Mouse (Mus musculus) intestine, embryonic 14.5 days (tissue): ENCODE measurements around the gene Tmem86a. TPM values are rescaled to one million over a fixed set of nuclear protein-coding genes. Genes with fewer than 3 reads are reported as not detected.

Experiments used
- ATAC-seq: fragments of 200-750 bp; cut with Nextera tagmentation; replicated peaks from 2 replicates; pipeline ENCODE4 v1.8.0; 2017; ENCODE audit warnings: low read depth, moderate number of reproducible peaks, moderate TSS enrichment, moderate library complexity; ENCODE audit not compliant: low FRiP score, low TSS enrichment
- DNase-seq: peaks from one replicate; pipeline ENCODE4 v3.0.0-alpha.2; 2018; ENCODE audit warnings: low spot score
- H3K27ac ChIP-seq: fragments of 300-500 bp; sonication (generic); 2 replicates; pipeline ENCODE4 v1.5.1; 2014; ENCODE audit warnings: low read depth, mild to moderate bottlenecking, control low read depth
- H3K27me3 ChIP-seq: fragments of 300-500 bp; sonication (generic); replicated peaks from 2 replicates; pipeline ENCODE4 v1.6.1; 2014; ENCODE audit warnings: low read length, control low read depth; ENCODE audit not compliant: control insufficient read depth, insufficient read depth
- H3K36me3 ChIP-seq: fragments of 300-500 bp; sonication (generic); 2 replicates; pipeline ENCODE4 v1.6.1; 2014; ENCODE audit warnings: low read length, control low read depth; ENCODE audit not compliant: control insufficient read depth, insufficient read depth
- H3K4me1 ChIP-seq: fragments of 300-500 bp; sonication (generic); replicated peaks from 2 replicates; pipeline ENCODE4 v1.6.1; 2014; ENCODE audit warnings: low read length, control low read depth, mixed read lengths; ENCODE audit not compliant: control insufficient read depth, insufficient read depth
- H3K4me2 ChIP-seq: fragments of 300-500 bp; sonication (generic); 2 replicates; pipeline ENCODE4 v1.6.1; 2014; ENCODE audit warnings: low read length
- H3K4me3 ChIP-seq: fragments of 300-500 bp; sonication (generic); 2 replicates; pipeline ENCODE4 v1.5.1; 2014; ENCODE audit warnings: low read depth, low read length, control low read depth, mixed read lengths
- H3K9ac ChIP-seq: fragments of 300-500 bp; sonication (generic); 2 replicates; pipeline ENCODE4 v1.6.1; 2014; ENCODE audit warnings: mild to moderate bottlenecking, low read length
- H3K9me3 ChIP-seq: fragments of 300-500 bp; sonication (generic); 2 replicates; pipeline ENCODE4 v1.6.1; 2016; ENCODE audit warnings: low read length, control low read depth; ENCODE audit not compliant: control insufficient read depth
- WGBS: fragments of 180-500 bp; shearing (Covaris S2); extraction: QIAGEN DNeasy Blood & Tissue Kit; methylation state at CpG from one replicate; pipeline ENCODE4 v1.1.7; 2014; 5-methylcytosine and 5-hydroxymethylcytosine counted together
- polyA plus RNA-seq: library from polyadenylated mRNA; unstranded; fragments of >200 nt; fragmentation: Nextera tagmentation; extraction: Ambion mirVana; gene quantifications from 2 replicates; pipeline ENCODE4 v1.2.1, GENCODE M21; 2014

Gene Tmem86a
- polyA plus RNA-seq, 1 experiment from 2014 or later, result 31.4 TPM

DNA sequence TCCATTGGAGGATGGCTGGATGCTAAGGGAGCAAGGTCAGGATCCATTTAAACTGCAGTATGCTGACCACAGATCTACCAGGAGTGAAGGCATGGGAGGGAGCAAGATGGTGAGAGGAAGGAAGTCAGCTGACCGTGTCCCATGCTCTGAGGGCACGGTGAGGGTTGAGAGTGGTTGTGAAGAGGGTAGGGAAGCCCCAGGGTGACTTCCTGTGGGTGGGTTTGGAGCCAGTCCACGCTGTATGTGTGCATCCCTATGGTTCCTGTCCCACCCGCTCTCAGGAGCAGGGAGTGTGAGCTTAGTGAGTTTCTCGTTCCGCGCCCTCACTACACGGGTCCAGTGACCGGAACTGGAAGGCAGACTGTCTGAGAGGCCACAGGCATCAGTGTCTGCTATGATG is 5.3 kb downstream of the Tmem86a start:
- no peaks in the 10 kb centered on the region for H3K9me3 ChIP-seq
- DNase-seq (no peak), ATAC-seq (no peak)
- 78% methylated on average over 9 of the region's 9 CpGs for WGBS
- H3K4me3 ChIP-seq, result no peak overlapping the region
- peaks cover 24% of the 10 kb centered on the region for H3K4me1 ChIP-seq
- no peak overlapping the region for H3K27ac ChIP-seq
- no peak overlapping the region for H3K9ac ChIP-seq
- H3K27me3 ChIP-seq, result no peaks in the 10 kb centered on the region
- H3K4me2 ChIP-seq, result no peak overlapping the region
- peaks cover 17% of the 10 kb centered on the region; the same call in 1 of the 2 replicates for H3K36me3 ChIP-seq

DNA sequence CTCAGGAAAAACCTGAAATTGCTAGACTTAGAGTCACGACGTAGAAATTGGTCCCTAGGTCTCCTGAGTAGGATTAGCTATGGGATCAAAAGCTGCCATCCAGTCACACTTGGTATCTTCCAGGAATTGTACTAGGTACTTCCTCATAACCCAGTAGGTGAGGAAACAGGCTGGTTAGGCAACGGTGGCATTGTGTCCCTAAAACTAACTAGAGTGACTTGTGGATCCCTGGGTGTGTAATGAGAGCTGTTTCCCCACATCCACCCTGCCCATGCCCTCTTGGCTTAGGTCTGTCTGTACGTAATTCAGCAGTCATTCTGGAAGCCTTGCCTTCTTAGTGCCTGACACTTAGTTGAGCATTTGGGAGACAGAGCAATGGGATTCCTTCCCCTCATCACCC is 5.9 kb downstream of the Tmem86a start:
- no peaks in the 10 kb centered on the region for H3K9me3 ChIP-seq
- H3K36me3 ChIP-seq, result peaks cover 17% of the 10 kb centered on the region; the same call in 1 of the 2 replicates
- H3K4me1 ChIP-seq, result peaks cover 21% of the 10 kb centered on the region
- no peak overlapping the region for H3K9ac ChIP-seq
- ATAC-seq, result no peak
- no peak for DNase-seq
- 90% methylated on average over 4 of the region's 4 CpGs for WGBS
- H3K27me3 ChIP-seq, result no peaks in the 10 kb centered on the region
- H3K4me2 ChIP-seq, result no peak overlapping the region
- H3K4me3 ChIP-seq, result no peak overlapping the region
- no peak overlapping the region for H3K27ac ChIP-seq

DNA sequence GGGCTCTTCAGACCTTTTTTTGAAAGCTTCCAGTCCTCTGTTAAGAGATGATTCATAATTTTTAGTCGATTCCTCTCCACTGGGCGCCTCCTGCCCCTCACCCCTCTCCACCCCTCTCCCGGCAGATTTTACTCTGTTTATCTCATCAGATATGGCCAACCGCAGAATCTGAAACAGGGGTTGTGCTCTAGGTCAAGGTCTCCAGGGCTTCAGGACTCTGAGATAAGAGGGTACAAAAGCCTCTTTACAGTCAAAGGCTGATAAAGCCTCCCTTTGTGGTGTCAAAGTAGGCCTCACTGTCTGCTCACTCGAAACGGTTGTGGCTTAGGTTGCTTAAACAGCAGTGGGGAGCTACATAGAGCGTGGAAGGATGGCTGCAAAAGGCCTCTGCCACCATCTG is 8.9 kb downstream of the Tmem86a start:
- ATAC-seq, result peak; percentile 53
- no peaks in the 10 kb centered on the region for H3K9me3 ChIP-seq
- 49% methylated on average over 7 of the region's 7 CpGs for WGBS
- H3K36me3 ChIP-seq, result 0 out of 2 replicates have a peak, but pooled peaks cover 4% of the 10 kb centered on the region
- H3K4me2 ChIP-seq, result no peak overlapping the region
- DNase-seq, result no peak
- H3K9ac ChIP-seq, result no peak overlapping the region
- H3K27ac ChIP-seq, result peak overlapping the region; percentile 52
- no peaks in the 10 kb centered on the region for H3K27me3 ChIP-seq
- H3K4me1 ChIP-seq, result 0 out of 2 replicates have a peak, but pooled peaks cover 3% of the 10 kb centered on the region
- no peak overlapping the region for H3K4me3 ChIP-seq

DNA sequence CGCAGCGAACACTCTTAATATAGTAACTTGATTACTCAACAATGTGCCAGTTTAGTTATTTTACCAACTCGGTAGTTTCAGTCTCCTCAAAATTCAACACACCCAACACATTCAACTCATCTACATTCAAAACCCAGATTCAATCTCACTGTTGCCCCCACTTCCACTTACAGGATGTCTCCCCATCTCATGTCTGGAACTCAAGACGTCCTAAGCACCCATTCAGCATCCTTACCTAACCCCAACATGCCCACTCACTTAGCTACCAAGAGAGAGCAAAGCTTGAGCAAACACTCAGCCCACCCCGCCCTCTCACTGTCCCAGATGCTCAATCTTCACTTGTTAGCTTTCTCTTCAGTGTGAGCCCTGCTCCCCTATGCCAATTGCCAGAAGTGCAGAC is 11.2 kb downstream of the Tmem86a start:
- no peak overlapping the region for H3K4me2 ChIP-seq
- ATAC-seq, result no peak
- H3K9ac ChIP-seq, result no peak overlapping the region
- no peak overlapping the region for H3K4me3 ChIP-seq
- no peaks in the 10 kb centered on the region for H3K36me3 ChIP-seq
- H3K27me3 ChIP-seq, result no peaks in the 10 kb centered on the region
- no peak overlapping the region; the same call in 1 of the 2 replicates for H3K27ac ChIP-seq
- WGBS, result 83% methylated on average over 5 of the region's 5 CpGs
- DNase-seq, result no peak
- H3K4me1 ChIP-seq, result 0 out of 2 replicates have a peak, but pooled peaks cover 3% of the 10 kb centered on the region
- H3K9me3 ChIP-seq, result no peaks in the 10 kb centered on the region

DNA sequence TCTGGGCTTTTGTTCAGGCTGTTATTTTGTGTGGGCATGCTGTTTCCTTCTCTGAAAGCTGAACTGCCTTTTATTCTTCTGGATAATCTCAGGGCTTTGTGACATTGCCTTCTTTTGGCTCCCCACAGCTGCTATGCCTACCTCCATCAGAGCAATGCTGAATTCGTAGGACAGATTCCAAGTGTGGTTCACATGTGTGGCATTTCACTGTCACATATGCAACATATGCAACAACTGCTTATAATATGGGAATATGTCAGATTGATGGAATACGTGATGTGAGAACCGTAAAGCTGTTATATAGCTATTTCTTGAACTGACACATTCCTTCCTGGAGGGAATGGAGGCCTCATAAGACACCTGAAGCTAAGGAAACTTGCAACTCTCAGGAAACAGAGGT is 16.5 kb downstream of the Tmem86a start:
- H3K4me1 ChIP-seq, result no peaks in the 10 kb centered on the region
- ATAC-seq (no peak), DNase-seq (no peak)
- no peak overlapping the region for H3K9ac ChIP-seq
- H3K9me3 ChIP-seq, result no peaks in the 10 kb centered on the region
- no peaks in the 10 kb centered on the region for H3K36me3 ChIP-seq
- no peaks in the 10 kb centered on the region for H3K27me3 ChIP-seq
- no peak overlapping the region for H3K27ac ChIP-seq
- WGBS, result 78% methylated on average over 3 of the region's 3 CpGs
- H3K4me3 ChIP-seq, result no peak overlapping the region
- H3K4me2 ChIP-seq, result no peak overlapping the region

DNA sequence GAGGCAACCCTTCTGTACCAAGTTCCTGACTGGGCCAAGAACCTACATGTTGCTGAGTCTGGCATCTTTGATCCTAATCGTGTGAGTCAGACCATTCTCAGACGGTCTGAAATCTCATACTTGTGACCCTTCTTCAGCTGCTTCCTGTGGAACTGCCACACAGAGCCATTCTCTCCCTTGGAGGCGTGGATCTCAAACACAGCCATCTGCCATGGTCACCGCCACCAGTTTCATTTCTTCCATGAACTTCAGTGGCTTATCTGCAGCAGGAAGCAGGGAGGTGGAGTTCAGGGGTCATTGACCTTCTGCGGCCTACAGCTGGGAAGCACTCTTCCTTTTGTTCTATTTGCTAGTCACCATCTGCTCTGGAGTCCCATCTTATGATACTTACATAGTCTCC is 17.5 kb downstream of the Tmem86a start:
- Histone ChIP-seq H3K27me3 (no peaks in the 10 kb centered on the region), H3K4me2 (no peak overlapping the region), H3K9ac (no peak overlapping the region), H3K27ac (no peak overlapping the region), H3K4me3 (no peak overlapping the region), H3K9me3 (no peaks in the 10 kb centered on the region), H3K36me3 (no peaks in the 10 kb centered on the region), H3K4me1 (no peaks in the 10 kb centered on the region)
- WGBS, result 77% methylated on average over 5 of the region's 5 CpGs
- ATAC-seq, result no peak
- DNase-seq, result no peak

DNA sequence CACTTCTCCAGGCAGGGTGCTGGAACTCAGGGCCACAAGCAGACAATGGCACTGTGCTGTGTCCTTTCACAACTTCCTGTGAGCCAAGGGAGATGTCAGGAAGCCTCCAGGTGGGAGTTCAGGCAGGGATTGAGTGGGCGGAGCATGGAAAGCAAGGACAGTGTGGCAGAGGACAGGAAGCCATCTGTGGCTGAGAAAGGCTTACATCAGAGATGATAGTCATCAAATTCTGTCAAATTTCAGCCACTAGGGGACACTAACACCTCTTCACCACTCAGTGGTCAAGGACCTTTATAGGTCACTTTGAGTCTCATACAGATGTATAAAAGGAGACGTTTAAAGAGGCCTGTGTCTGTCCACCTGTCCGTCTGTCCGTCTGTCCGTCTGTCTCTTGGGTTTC is 22.1 kb downstream of the Tmem86a start:
- no peaks in the 10 kb centered on the region for H3K27me3 ChIP-seq
- DNase-seq, result no peak
- 77% methylated on average over 5 of the region's 5 CpGs for WGBS
- H3K4me3 ChIP-seq, result no peak overlapping the region
- no peaks in the 10 kb centered on the region for H3K36me3 ChIP-seq
- no peak for ATAC-seq
- no peak overlapping the region for H3K4me2 ChIP-seq
- no peak overlapping the region for H3K27ac ChIP-seq
- no peaks in the 10 kb centered on the region; the same call in 1 of the 2 replicates for H3K4me1 ChIP-seq
- no peak overlapping the region for H3K9ac ChIP-seq
- H3K9me3 ChIP-seq, result no peaks in the 10 kb centered on the region

DNA sequence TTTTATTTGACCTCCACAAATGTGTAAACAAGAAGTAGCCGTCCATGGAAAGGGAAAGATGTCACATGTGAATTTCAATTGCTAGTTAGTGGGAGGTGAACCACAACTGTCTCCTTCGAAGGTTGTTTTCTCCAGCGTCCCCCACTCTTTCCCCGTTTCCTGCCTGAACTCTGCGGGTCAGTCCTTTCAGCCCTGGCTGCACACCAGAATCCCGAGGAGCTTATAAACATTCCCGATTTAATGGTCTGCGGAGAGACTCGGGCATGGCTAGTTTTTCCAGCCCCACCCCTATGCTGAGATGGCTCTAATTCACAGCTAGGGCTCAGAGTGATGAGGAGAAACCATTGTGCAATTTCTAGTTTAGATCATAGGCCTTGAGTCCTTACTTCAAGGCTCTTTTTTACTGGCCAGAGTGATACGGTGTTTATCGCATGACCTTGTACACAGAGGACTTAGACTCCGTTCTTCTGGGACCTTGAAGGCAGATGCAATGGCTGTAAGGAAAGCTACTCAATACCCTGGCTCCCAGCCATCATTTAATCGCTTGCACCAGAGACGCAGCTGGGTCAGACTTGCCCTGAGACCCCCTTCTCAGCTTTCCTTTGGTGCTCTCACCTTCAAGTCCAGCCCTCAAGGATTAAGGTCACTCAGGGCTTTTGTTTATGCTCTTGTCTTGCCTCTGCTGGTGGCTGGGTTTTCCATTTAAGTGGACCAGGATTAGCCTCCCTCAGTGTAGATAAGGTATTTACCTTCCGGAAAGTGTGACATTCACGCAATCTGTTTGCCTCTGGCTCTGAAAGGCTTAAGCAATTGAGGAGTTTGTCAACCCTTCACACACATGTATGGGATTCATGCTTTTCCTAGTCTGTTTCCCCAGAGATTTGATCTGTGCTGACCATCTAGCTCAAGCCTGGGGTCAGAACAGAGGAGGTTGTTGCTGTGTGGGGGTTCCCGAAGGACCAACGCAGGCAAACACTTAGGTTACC is 23.4 kb downstream of the Tmem86a start:
- ATAC-seq (no peak), DNase-seq (peak; percentile 54)
- H3K4me2 ChIP-seq, result no peak overlapping the region
- H3K9ac ChIP-seq, result no peak overlapping the region
- 32% methylated on average over 18 of the region's 18 CpGs for WGBS
- H3K27ac ChIP-seq, result peak overlapping the region; percentile 39; the same call in 1 of the 2 replicates
- no peaks in the 10 kb centered on the region for H3K36me3 ChIP-seq
- H3K9me3 ChIP-seq, result no peaks in the 10 kb centered on the region
- no peaks in the 10 kb centered on the region for H3K27me3 ChIP-seq
- H3K4me1 ChIP-seq, result no peaks in the 10 kb centered on the region; the same call in 1 of the 2 replicates
- H3K4me3 ChIP-seq, result no peak overlapping the region
